Mouse (Mus musculus): Measurements from ENCODE around the gene Rasgrp2.

Gene Rasgrp2

GRCm38 (mm10) chr19:6399285-6400095 lies at the start of gene Rasgrp2:
Gene Rasgrp2 (plus strand): TSS chr19:6399340.
- DNase-seq (ENCODE audit: low read depth, low spot score), result no peak

DNA sequence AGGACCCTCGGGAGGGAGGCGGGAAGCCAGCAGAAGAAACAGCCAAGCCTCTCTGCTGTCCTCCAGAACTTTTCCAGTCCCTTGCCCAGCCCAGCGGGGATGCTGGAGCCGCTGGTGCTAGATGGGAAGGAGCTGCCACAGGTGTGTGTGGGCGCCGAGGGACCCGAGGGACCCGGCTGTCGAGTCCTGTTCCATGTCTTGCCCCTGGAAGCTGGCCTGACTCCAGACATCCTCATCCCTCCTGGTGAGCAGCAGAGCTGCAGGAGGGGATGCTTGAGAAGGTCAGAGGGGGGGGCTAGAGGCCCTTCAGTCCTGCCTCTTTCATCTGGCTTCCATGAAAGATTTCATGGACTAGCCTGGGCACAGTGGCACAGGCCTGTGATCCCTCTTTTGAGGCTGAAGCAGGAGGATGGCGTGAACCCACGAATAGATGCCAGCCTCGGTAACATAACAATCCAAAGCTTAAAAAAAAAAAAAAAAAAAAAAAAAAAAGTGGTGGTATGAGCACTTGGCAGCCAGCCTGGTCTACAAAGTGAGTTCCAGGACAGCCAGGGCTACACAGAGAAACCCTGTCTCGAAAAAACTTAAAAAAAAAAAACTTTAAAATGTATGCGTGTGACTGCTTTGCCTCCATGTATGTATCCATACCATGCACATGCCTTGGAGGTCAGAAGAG lies 47.6 kb upstream of the Rasgrp2 start:
- DNase-seq (ENCODE audit: low read depth, low spot score), result no peak

DNA sequence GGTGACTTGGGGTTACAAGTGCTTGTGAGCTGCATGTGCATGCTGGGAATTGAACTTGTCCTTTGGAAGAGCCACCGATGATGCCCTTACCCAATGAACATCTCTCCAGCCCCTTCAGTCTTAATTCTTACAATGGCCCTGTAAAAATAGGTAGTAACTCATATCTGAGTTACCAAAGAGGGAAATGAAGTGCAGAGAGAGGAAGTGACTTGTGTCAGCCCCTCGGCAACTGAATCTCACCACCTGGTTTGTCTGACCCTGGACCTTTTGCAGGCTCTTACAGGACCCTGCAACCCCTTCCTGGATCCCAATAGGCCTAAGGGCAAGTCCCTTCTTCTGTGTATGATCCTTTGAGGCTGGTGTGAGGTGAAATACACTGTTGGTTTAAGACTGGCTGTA lies 47.0 kb upstream of the Rasgrp2 start:
- no peak for DNase-seq (ENCODE audit: low read depth, low spot score)

- DNase-seq (ENCODE audit: low read depth, low spot score), result no peak
Measured at GRCm38 (mm10) chr19:6354030-6354429, 45.1 kb upstream of the Rasgrp2 start.

DNA sequence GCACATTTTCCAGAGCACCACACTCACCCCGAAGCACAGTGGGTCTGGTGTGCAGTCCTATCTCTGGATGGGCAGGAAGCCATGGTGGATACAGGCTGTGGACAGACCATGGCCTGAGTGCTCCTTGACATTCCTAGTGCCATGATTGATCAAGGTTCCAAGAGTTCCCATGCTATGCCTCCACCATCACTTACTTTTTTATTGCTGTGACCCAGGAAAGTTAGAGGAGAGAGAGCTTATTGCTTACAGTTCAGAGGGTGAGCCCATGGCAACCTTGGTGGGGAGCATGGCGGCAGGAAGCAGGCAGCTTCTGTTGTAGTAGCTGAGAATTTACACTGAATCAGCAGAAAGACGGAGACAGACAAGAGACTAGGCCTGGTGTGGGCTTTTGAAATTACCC lies 37.8 kb upstream of the Rasgrp2 start:
- DNase-seq (ENCODE audit: low read depth, low spot score), result no peak

- DNase-seq (ENCODE audit: low read depth, low spot score), result no peak
Measured at GRCm38 (mm10) chr19:6363091-6363410, 36.1 kb upstream of the Rasgrp2 start.

GRCm38 (mm10) chr19:6363411-6364240 lies 35.5 kb upstream of the Rasgrp2 start, which contains the start of gene Sf1:
Gene Sf1 (plus strand): TSS chr19:6363690.
- DNase-seq (ENCODE audit: low read depth, low spot score), result peak; percentile 100

DNA sequence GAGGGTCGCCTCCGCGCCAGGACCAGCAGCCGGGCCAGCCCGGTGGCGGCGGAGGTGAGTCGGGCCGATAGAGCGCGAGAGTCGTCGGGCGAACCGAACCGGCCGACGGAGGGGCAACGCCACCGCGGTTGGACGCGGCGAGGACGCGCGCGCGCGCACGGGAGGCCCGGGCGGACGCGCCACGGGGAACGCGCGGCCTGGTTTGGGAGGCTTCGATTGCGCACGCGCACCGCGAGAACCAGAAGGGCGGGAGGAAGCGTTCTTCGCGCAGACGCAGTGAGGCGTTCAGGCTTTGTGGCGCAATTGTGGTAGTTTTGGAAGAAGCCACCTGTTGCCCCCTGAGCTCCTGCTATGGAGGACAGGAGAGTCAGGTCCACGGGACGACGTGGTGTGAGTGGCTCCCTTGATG lies 34.8 kb upstream of the Rasgrp2 start:
- DNase-seq (ENCODE audit: low read depth, low spot score), result peak; percentile 90

GRCm38 (mm10) chr19:6364842-6365241 lies 34.3 kb upstream of the Rasgrp2 start:
- no peak for DNase-seq (ENCODE audit: low read depth, low spot score)

DNA sequence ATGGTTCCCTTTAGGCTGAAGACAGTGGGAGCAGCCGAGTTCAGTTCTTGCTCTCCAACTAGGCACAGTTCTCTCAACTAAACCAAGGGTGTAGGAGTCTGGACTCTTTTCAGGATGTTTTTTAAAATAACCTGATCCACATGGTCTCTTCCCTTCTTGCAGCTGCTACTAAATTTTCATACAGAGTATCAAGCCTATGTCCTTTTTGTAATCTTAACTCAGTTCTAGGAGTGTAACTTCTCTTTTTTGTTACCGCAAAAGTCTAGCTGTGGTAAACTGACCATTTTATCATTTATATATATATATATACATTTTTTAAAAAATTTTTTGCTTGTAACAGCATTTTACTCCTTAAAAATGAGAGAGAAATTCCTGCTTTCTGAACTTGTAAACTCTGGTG lies 29.0 kb upstream of the Rasgrp2 start:
- no peak for DNase-seq (ENCODE audit: low read depth, low spot score)

GRCm38 (mm10) chr19:6372433-6372832 lies 26.7 kb upstream of the Rasgrp2 start:
- no peak for DNase-seq (ENCODE audit: low read depth, low spot score)

GRCm38 (mm10) chr19:6373539-6374400 lies 25.4 kb upstream of the Rasgrp2 start:
- DNase-seq (ENCODE audit: low read depth, low spot score), result peak; percentile 70

DNA sequence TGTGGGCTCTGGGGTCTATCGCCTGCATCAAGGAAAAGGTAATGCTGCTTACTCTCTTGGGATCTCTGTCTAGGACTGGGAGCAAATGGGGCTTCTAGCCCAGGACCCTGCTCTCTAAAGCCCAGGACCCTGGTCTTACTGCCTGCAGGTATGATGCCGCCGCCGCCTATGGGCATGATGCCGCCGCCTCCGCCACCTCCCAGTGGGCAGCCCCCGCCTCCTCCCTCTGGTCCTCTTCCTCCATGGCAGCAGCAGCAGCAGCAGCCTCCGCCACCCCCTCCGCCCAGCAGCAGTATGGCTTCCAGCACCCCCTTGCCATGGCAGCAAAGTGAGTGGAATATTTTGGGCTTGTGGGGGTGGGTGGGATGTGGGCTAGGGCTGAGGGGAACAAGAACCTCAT lies 24.6 kb upstream of the Rasgrp2 start:
- DNase-seq (ENCODE audit: low read depth, low spot score), result no peak

GRCm38 (mm10) chr19:6375423-6376254 lies 23.5 kb upstream of the Rasgrp2 start:
- no peak for DNase-seq (ENCODE audit: low read depth, low spot score)

DNA sequence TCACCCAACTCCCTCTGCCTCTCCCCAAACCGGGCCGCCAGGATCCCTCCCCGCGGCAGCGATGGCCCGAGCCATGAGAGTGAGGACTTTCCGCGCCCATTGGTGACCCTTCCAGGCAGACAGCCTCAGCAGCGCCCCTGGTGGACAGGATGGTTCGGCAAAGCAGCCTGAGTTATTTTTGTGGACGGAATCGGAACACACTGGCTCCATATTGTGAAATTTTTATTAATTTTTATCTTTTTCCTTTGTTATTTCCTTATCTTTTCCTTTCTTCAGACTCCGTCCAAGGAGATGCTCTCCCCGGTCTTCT lies 22.9 kb upstream of the Rasgrp2 start:
- peak; percentile 33 for DNase-seq (ENCODE audit: low read depth, low spot score)

DNA sequence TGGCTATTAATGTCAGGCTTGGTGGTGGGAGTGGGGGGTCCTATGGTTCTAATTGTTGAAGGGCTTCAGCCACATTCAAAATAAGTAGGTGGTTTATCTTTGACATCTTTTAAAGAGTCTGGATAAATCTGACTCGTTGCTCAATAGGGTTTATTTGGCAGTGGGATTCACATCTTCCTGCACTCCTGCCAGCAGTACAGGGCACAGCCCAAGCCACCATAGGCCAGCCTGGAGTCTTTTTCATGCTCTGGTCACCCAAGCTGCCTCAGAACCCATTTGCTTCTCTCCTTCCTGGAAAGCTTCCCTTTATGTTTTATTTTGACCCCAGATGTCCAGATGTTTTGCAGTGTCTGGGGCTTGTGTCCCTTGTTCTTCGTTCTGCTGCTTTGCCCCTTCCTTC lies 22.5 kb upstream of the Rasgrp2 start:
- DNase-seq (ENCODE audit: low read depth, low spot score), result no peak

GRCm38 (mm10) chr19:6377327-6378040 lies 21.7 kb upstream of the Rasgrp2 start:
- no peak for DNase-seq (ENCODE audit: low read depth, low spot score)

DNA sequence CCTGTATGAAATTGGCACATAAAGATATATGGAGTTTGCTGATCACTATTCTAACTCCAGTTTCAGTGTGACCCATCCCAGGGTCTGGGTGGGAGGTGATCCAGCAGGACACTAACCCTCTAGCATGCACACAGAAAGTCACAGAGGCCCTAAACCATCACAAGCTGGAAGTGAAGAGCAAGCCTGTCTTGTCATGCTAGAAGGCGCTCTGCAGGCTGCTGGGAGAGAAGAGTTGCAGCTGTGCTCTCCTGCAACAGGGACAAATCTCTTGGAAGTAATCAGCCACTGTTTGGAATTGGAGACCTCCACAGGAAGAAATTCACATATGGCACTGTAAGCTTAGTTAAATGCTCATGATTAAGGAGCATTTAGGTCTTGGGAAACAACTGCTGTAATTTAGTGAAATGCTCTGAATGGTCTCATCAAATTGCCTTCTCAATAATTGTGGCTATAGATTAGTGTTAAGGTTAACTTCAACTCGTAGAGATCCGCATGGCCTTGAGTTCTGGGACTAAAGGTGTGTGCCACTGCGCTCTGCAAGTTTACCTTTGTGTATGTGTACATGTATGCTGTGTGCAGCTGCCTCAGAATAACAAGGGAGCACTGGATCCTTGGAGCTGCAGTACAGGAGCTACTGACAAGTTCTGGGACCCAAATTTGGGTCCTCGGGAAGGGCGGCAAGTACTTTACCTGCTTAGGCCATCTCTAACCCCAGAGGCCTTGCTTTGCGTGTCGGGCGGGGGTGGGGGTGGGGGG lies 18.6 kb upstream of the Rasgrp2 start:
- DNase-seq (ENCODE audit: low read depth, low spot score), result no peak

- no peak for DNase-seq (ENCODE audit: low read depth, low spot score)
Measured at GRCm38 (mm10) chr19:6381238-6381637, 17.9 kb upstream of the Rasgrp2 start.
